Mouse (Mus musculus): ENCODE results near the gene Trpt1.

Gene Trpt1

DNA sequence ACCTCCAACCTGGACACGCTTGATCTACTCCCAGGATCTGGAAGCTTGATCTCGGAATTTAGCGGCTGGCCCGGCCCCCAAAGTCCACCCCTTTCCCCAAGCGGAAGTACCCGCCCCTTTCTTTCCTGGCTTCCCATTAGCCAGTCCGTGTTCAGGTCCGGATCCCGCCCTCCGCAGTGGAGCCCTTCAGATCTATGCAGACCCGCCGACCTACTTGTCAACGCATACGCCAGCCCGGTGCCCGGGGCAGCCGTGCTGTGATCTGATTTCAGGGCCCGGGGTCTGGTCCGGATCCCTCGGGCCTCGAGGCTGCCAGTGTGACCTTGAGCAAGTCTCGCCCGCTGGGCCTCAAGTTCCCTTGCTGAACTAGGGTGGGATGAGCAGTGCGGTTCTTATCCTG is at the start of gene Trpt1, which contains the start of gene Nudt22:
Gene Trpt1 (plus strand): TSS at position 126 of the 400 bp plus-strand sequence.
Gene Nudt22 (minus strand): TSS at position 112 of the 400 bp plus-strand sequence.
- DNase-seq (ENCODE audit: low read depth, low spot score), result peak; percentile 68

- DNase-seq (ENCODE audit: low read depth, low spot score), result no peak
Observed at GRCm38 (mm10) chr19:6947742-6948141, 48.2 kb upstream of the Trpt1 start.

- no peak for DNase-seq (ENCODE audit: low read depth, low spot score)
Observed at GRCm38 (mm10) chr19:6948186-6948585, 47.7 kb upstream of the Trpt1 start.

- no peak for DNase-seq (ENCODE audit: low read depth, low spot score)
Observed at GRCm38 (mm10) chr19:6949532-6949931, 46.4 kb upstream of the Trpt1 start.

GRCm38 (mm10) chr19:6949951-6950350 is 46.0 kb upstream of the Trpt1 start:
- DNase-seq (ENCODE audit: low read depth, low spot score), result no peak

DNA sequence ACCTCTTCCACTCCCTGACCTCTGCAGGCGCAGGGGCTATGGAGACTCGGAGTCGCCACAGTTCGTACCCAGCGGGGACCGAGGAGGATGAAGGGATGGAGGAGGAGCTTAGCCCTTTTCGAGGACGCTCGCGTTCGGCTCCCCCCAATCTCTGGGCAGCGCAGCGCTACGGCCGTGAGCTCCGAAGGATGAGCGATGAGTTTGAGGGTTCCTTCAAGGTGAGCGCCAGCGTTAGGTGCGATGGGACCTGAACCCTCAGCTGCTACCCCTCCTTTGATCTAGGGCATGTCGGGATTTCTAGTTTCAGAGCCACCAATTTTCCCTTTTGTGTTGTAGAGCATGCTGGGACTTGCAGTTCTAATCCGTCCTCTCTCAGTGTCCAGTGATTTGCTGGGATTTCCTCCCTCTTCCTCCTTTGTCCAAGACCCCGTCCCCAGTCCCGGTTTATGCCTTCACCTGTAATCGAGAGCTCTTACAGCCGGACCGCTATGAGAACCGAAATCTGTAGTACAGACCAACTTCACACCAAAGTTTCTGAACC is 45.2 kb upstream of the Trpt1 start:
- no peak for DNase-seq (ENCODE audit: low read depth, low spot score)

- DNase-seq (ENCODE audit: low read depth, low spot score), result peak; percentile 69
Observed at GRCm38 (mm10) chr19:6951381-6951968, 44.5 kb upstream of the Trpt1 start.

DNA sequence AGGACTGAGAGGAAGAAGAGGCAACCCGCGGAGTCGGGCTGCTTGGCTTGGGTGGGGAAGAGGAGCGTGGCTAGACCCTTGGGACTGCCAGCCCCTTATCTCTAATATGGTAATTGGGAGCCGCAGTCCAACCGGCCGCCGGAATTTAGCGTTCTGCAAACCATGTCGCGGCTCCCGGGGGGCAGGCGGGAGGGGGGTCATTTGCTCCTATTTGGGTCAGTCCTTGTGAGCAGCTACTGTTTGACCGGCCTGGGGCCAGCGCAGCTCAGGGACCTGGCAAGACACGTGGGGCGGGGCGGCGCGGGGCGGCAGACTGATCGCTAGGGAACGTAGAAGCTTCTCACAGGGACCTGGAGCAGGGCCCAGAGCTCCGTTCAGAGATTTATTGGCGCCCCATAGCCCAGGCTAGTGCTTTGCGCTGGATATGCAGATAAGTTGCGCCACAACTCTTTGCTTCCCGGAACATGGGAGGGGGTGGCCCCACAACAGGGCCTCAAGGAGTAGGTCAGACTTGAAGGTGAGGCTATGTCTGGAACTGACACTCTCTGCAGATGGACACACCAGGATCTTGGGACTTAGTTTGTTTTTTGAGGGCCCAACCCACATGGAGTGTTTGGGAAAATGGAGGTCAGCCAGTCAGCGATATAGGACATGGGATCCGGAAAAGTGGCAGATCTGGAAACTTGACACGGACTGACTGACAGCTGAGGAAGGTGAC is 43.8 kb upstream of the Trpt1 start:
- no peak for DNase-seq (ENCODE audit: low read depth, low spot score)

- DNase-seq (ENCODE audit: low read depth, low spot score), result no peak
Observed at GRCm38 (mm10) chr19:6952712-6953037, 43.3 kb upstream of the Trpt1 start.

DNA sequence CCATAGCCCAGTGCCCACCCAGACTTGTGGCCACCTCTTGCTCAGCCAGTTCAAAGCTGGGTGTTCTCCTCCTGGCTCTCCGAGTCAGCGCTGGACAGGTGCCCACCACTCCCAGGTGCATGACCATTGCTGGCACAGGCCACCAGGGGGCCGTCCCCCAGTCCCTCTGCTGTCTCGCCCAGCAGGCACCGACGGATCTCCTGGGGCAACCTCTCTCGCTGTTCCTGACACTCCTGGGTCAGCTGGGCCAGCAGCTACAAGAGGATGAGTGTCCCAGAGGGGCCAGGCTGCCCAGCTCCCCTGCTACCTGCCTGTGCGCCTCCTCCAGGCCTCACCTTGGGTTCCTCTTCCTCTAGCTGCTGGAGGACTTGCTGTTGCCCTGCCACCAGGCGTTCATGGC is 41.9 kb upstream of the Trpt1 start:
- DNase-seq (ENCODE audit: low read depth, low spot score), result no peak

DNA sequence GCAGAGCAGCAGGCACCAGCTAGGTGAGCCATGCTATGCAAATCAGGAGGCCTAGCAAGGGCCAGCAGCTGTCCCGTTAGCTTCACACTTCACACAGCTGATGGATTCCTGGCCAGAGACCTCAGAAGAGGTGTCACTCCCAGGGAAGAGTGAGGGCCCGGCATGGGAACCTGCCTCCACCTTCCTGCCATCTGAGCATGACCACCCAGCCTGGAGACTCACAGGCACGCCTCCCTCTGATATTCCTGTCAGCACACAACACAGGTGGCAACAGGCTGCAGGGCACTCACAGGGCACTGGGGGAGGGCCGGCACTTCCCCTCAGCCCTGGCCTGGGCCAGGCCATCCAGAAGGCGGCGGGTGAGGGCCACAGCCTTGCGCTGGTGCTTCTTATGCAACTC is 40.5 kb upstream of the Trpt1 start:
- DNase-seq (ENCODE audit: low read depth, low spot score), result no peak

DNA sequence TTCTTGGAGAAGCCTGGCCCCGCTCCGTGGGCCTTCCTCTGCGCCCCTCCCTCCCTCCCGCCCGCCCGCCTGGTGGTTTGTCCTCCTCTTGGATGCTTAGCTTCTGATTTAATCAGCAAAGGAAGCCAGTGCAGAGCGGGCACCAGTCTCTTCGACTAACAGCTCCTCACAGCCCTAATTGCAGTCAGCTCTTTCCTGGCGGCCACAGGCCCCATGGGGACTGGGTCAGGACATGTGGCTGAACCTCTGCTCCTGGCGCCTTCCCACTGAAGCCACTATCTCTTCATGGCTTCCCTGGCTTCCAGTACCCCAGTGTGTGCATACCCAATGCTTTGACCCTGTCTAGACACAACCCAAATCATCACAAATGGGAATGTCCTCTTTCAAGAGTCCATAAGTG is 39.5 kb upstream of the Trpt1 start:
- DNase-seq (ENCODE audit: low read depth, low spot score), result no peak

- no peak for DNase-seq (ENCODE audit: low read depth, low spot score)
Observed at GRCm38 (mm10) chr19:6968491-6969271, 27.2 kb upstream of the Trpt1 start.

- DNase-seq (ENCODE audit: low read depth, low spot score), result no peak
Observed at GRCm38 (mm10) chr19:6969291-6969664, 26.7 kb upstream of the Trpt1 start.

DNA sequence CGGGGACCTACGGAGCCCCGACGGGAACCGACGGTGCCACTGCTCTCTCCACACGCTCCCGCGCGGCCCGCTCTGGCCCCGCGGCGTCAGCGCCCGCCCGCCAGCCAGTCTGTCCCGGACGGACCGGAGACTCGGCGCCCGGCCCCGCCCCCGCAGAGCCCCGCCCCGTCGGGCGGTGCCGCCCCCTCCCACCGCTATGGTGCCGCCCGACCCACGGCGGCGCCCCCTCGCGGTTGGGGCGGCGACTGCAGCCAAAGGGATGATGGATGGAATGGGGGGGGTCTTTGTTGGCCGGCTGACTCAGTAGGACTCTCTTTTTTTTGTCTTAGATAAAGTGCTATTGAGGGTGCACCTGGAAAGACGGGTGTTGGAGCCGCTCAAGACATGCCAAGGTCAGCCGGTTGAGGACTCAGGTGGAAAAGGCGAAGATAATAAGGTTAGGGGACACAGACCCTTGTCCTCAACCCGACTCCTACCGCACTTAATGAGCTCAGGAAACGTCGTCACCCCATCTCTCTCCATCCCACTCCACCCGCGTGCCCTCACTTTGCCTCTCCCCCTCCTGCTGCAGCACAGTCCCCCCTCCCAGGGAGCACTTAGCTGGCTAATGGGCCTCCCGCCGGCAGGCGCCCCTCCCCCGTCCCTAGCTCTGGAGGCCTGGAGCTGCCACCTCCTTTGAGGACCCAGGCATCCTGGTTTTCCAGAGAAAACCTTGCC is 26.1 kb upstream of the Trpt1 start:
- DNase-seq (ENCODE audit: low read depth, low spot score), result no peak

GRCm38 (mm10) chr19:6970460-6971085 is 25.4 kb upstream of the Trpt1 start:
- DNase-seq (ENCODE audit: low read depth, low spot score), result no peak

- DNase-seq (ENCODE audit: low read depth, low spot score), result no peak
Observed at GRCm38 (mm10) chr19:6971644-6972043, 24.3 kb upstream of the Trpt1 start.

DNA sequence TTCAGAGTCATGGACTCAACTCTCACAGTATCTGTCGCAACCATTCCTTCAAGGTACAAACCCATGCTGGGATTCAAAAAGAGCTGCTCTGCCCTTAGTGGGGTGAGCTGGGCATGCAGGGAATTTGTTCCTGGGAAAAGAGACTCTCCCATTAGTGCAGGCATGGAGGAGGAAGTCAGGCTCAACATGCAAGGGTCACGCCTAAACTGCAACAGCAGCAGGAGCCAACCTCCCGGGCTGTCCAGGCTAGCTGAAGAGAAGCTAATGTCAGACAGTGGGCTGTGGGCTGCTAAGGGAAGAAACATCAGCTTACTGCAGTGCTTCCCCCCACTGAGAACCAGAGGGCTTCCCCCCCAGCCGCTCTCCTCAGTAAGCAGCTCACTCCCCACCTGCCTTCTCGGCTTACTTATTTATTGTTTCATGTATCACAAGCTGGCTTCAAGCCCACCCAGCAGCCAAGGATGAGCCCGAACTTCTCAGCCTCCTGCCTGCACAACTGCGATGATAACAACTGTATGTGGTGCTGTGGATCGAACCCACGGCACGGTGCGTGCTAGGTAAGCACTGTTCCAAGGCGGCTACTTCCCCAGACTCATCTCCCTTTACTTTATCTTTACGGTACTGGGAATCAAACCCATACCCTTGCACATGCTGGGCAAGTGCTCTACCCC is 23.5 kb upstream of the Trpt1 start:
- DNase-seq (ENCODE audit: low read depth, low spot score), result no peak

DNA sequence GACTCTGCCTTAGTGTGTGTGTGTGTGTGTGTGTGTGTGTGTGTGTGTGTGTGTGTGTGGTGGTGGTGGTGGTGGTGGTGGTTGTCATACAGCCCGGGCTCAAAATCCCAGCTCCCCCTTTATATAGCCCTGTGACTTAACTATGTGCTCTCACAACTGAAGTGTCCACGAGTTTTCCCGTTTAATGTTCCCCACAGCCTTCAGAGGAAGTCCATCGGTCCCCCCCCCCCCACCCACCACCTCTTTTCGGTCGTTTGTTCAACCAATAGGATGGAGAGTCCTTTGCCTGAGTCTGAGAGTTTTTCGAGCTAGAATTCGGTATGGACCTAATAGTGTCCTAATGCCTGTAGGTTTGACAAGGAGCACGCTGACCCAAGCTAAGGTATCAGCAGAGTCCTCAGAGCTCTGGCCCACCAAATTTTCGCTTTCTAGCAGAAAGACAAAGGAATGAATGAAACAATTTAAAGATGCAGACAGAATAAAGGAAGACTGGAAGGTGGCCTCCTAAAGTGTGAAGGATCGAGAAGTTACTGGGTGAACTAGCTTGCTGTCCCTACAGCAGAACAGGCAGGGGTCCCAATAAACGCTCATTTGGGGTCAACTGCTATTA is 22.2 kb upstream of the Trpt1 start:
- no peak for DNase-seq (ENCODE audit: low read depth, low spot score)
